Mouse (Mus musculus) forelimb bud, embryonic 11.5 days (tissue): ENCODE measurements at regions not wholly inside any gene's neighbourhood (a gene's known extent, or its start where the extent isn't known, plus 50 kb on each side); places are given as distances from the start of the nearest gene placed in this dataset.
"Not testable (repeated sequence)": the region's sequence is repeated elsewhere in the genome, so short reads cannot be mapped to it uniquely, and the experiment has no call there.

Experiments
- DNase-seq: peaks from one replicate; pipeline ENCODE4 v3.0.0-alpha.2; 2012; ENCODE audit warnings: low read depth, low spot score

GRCm38 (mm10) chr7:73827549-73827948, 87.4 kb downstream of the Fam174b start:
- DNase-seq, result no peak

- no peak for DNase-seq
Measured at GRCm38 (mm10) chr7:73830581-73830980, 90.5 kb downstream of the Fam174b start.

DNA sequence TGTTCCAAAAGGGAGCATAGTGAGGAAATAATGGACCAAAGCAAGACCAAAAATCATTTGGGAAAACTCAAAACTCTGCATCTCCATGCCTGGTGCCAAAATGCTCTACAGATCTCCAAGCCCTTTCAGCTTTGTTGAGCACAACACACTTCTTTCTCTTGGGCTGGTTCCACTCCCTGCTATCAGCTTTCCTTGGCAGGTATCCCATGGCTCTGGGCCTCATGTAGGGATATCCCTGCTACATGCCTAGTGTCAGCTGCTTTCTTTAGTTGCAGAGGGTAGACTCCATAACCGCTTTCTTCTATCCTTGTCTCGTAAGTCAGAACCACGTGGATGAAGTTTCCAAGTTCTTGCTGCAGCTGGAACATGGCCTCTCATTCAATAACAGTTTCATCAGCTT, 100.3 kb downstream of the Fam174b start:
- no peak for DNase-seq

GRCm38 (mm10) chr7:73852184-73852583, 112.1 kb downstream of the Fam174b start:
- no peak for DNase-seq

DNA sequence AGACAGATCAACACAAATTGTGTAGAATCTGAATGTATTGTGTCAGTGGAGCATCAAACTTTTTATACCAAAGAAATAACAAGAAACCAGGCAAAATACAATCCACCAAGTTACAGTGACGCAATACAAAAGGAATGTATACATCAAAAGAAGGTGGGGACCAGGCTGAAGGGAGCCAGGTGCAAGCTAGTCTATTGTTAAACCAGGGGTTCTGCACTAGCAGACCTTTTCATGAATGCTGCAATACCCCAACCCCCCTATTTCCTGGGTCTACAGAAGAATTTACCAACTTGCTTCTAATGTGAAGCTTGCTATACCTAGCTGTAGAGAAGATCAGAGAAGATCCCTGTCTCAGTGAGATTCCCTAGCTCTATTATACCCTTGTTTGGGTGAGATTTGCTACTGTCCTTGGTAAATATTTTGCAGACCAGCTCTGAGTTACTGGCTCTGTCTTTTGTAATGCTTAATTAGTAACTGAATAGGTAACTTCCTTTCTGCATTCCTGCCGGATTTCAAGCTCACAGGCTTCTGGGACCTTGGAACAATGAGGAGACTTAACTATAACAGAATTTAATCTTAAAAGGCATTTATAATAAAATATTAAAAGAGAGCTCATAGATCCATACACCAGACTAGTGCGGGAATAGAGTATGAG, 113.3 kb downstream of the Fam174b start:
- DNase-seq, result not testable (repeated sequence)

- DNase-seq, result peak; percentile 38
Measured at GRCm38 (mm10) chr7:73855489-73855888, 115.4 kb downstream of the Fam174b start.

DNA sequence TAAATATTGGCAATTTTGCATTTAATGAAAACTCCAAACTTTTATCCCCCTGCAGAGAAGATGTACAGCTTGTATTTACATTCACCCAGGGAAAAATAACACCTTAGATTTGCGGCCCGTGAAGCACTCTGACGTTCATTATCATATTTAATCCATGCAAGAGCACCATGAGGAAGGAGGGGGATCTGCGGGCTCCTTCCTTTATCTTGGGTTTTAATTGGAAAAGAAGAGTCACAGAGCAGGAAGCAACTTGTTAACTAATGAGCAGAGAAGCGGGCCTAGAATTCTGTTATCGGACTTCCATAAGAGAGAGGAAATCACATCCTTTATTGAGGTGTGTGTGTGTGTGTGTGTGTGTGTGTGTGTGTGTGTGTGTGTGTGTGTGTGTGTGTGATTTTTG, 116.8 kb downstream of the Fam174b start:
- DNase-seq, result no peak

GRCm38 (mm10) chr7:73865086-73865485, 125.0 kb downstream of the Fam174b start:
- DNase-seq, result no peak

- no peak for DNase-seq
Measured at GRCm38 (mm10) chr7:73872181-73872580, 132.1 kb downstream of the Fam174b start.

DNA sequence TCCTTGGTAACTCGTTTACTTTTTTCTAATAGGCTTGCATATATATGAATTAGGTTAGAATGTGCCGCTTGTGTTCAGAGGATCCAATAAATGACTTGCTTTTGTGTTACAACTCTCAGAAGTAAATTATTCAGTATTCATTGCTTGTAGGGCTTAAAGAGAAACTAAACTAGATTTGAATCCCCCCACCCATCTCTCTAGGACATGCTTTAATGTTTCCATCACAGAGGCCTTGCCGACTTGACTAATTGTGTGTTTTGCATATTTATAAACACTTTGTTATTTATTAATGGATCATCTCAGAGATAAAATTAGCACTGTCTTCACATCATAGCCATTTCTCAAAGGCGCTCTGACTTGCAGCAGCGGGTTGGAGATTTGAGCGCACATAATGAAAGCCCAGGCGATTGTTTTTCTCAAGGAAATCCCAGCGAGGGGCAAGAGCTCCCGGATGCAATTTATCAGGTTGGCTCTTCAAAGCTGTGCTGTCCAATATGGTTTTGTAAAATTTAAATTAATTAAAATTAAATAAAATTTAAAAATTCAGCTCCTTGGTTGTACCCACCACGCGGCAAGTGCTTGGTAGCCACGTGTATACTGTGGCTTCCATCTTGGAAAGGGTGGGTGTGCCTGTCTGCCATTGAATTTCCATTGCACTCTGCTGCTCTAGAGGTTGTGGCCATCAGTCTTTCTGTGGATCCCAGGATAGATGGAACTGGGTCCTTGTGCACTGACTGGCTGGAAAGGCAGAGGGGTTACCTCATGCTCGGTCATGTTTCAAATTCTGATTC, 132.0 kb downstream of the St8sia2 start:
- no peak for DNase-seq

DNA sequence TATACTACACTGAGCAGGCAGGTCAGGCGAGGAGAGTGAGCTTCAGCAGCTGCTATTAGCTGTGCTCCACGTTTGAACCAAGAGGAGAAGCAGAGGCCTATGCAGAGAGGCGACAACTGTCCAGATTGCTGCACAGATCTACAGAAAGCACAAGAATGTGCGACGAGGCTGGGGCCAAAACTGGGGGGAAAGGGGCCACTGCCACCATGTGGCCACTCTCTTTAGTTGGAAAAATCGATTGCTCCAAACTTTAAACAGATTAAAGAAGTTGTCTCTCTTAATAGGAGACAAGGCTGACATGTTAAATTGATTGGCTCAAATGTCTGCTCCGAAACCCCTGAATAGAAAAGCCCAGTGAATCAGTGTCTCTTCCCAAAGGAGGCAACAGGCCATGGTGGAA, 127.3 kb downstream of the St8sia2 start:
- no peak for DNase-seq
